In the genomic region with DNA sequence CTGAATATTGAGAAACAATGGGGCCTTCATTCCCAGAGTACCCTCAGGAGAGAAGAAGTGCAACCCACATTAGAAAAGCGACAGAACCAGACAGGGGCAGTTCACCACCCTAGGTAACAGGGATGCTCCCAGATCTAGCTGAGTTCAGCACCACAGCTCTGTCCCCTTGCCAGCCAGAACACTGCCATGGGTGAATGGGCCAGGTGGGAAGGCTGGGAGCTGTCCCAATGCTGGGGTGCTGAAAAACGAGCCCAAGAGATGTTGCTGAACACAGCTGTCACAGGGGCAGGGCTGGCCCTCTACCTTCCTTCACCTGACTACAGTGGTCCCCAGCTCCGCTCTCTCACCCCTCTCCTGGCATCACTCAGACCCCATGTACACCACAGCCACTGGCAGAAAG, we compare ENCODE assay signal across 10 mouse cellular contexts.
A peak's percentile ranks its signal among the peaks of the same experiment; 100 is the strongest.
DNase-seq lines count a peak whose midpoint lies in the region; ATAC-seq lines count a peak whose summit lies in the region.
"Had no signal": no experiment of that assay in that cellular context is flagged by ENCODE, and none has a peak within 500 bp of the region (broad histone marks: within the 10 kb centered on the region; RNA-seq: fewer than 3 reads in every experiment).

No protein-coding gene starts in this region.

- H3K9me3 ChIP-seq in forebrain, embryonic 11.5 days (ENCODE audit: control insufficient read depth, low read length), result no peaks in the 10 kb centered on the region
- no peaks in the 10 kb centered on the region for H3K9me3 ChIP-seq in forebrain, embryonic 14.5 days (replicated peaks; ENCODE audit: control insufficient read depth, low read length)
- H3K9me3 ChIP-seq in liver, embryonic 11.5 days (ENCODE audit: control insufficient read depth, low read length), result no peaks in the 10 kb centered on the region
- H3K9me3 ChIP-seq: embryonic facial prominence, embryonic 13.5 days had no signal

- peak; percentile 81 for DNase-seq in forebrain, embryonic 11.5 days (ENCODE audit: low spot score)
- DNase-seq in forebrain, embryonic 14.5 days (ENCODE audit: low spot score), result no peak
- peak; percentile 59 for DNase-seq in 3T3-L1 (ENCODE audit: low read depth, low spot score)
- peak; percentile 3 for DNase-seq in c-Kit-positive CD71-positive TER-119-positive erythroid progenitor cells, embryonic 14.5 days (ENCODE audit: low spot score)
- DNase-seq in liver, embryonic 11.5 days (ENCODE audit: low spot score), result peak; percentile 61
- DNase-seq in frontal cortex, postnatal 10 days (ENCODE audit: low spot score in 2 of 2), result no peak
- DNase-seq in B cell, adult 2 months, result no peak
- DNase-seq in spleen, adult 12 weeks (ENCODE audit: low spot score), result no peak

- H3K4me1 ChIP-seq in forebrain, embryonic 11.5 days (replicated peaks; ENCODE audit: control insufficient read depth, insufficient read depth, low read length), result no peaks in the 10 kb centered on the region
- H3K4me1 ChIP-seq in forebrain, embryonic 14.5 days (ENCODE audit: control insufficient read depth, insufficient read depth, low read length), result no peaks in the 10 kb centered on the region; the same call in 1 of the 2 replicates
- no peaks in the 10 kb centered on the region for H3K4me1 ChIP-seq in liver, embryonic 11.5 days (replicated peaks; ENCODE audit: control insufficient read depth, insufficient read depth, low read length)
- H3K4me1 ChIP-seq: embryonic facial prominence, embryonic 13.5 days had no signal

- no peak for ATAC-seq in forebrain, embryonic 11.5 days (replicated peaks; ENCODE audit: low FRiP score)
- ATAC-seq in forebrain, embryonic 14.5 days, result no peak
- no peak for ATAC-seq in liver, embryonic 11.5 days (replicated peaks; ENCODE audit: low FRiP score)

- no peak overlapping the region for H3K9ac ChIP-seq in forebrain, embryonic 11.5 days (ENCODE audit: low read length)
- H3K9ac ChIP-seq in forebrain, embryonic 14.5 days (ENCODE audit: low read length), result no peak overlapping the region
- no peak overlapping the region for H3K9ac ChIP-seq in liver, embryonic 11.5 days (ENCODE audit: low read depth, low read length)
- H3K9ac ChIP-seq: embryonic facial prominence, embryonic 13.5 days; liver, embryonic 14.5 days had no signal

- no peak overlapping the region for H3K27ac ChIP-seq in forebrain, embryonic 11.5 days (ENCODE audit: low read depth, low read length)
- no peak overlapping the region for H3K27ac ChIP-seq in forebrain, embryonic 14.5 days (ENCODE audit: low read depth, low read length)
- H3K27ac ChIP-seq in liver, embryonic 11.5 days (ENCODE audit: low read depth, low read length), result no peak overlapping the region
- H3K27ac ChIP-seq: embryonic facial prominence, embryonic 13.5 days; liver, embryonic 14.5 days had no signal

- H3K36me3 ChIP-seq in forebrain, embryonic 11.5 days (ENCODE audit: control insufficient read depth, insufficient read depth, low read length), result no peaks in the 10 kb centered on the region
- H3K36me3 ChIP-seq in forebrain, embryonic 14.5 days (ENCODE audit: control insufficient read depth, insufficient read depth, low read length), result no peaks in the 10 kb centered on the region
- no peaks in the 10 kb centered on the region for H3K36me3 ChIP-seq in liver, embryonic 11.5 days (ENCODE audit: control insufficient read depth, insufficient read depth, low read length)
- H3K36me3 ChIP-seq: embryonic facial prominence, embryonic 13.5 days had no signal

- no peak overlapping the region for H3K4me2 ChIP-seq in forebrain, embryonic 11.5 days (ENCODE audit: low read depth, low read length, severe bottlenecking)
- no peak overlapping the region for H3K4me2 ChIP-seq in forebrain, embryonic 14.5 days (ENCODE audit: low read length)
- H3K4me2 ChIP-seq in liver, embryonic 11.5 days, result no peak overlapping the region
- H3K4me2 ChIP-seq: embryonic facial prominence, embryonic 13.5 days had no signal

- H3K4me3 ChIP-seq in forebrain, embryonic 11.5 days (ENCODE audit: low read depth, low read length), result no peak overlapping the region
- H3K4me3 ChIP-seq in forebrain, embryonic 14.5 days (ENCODE audit: low read depth, low read length), result no peak overlapping the region
- H3K4me3 ChIP-seq in liver, embryonic 11.5 days (ENCODE audit: low read depth, low read length), result no peak overlapping the region
- H3K4me3 ChIP-seq: embryonic facial prominence, embryonic 13.5 days had no signal

- 24% methylated on average over 3 of the region's 3 CpGs for WGBS in forebrain, embryonic 11.5 days
- 21% methylated on average over 3 of the region's 3 CpGs for WGBS in forebrain, embryonic 14.5 days
- WGBS in liver, embryonic 11.5 days, result 26% methylated on average over 3 of the region's 3 CpGs

- no peaks in the 10 kb centered on the region for H3K27me3 ChIP-seq in forebrain, embryonic 11.5 days (ENCODE audit: control insufficient read depth, insufficient read depth, low read length)
- no peaks in the 10 kb centered on the region for H3K27me3 ChIP-seq in forebrain, embryonic 14.5 days (replicated peaks; ENCODE audit: control insufficient read depth, insufficient read depth, low read length)
- no peaks in the 10 kb centered on the region for H3K27me3 ChIP-seq in liver, embryonic 11.5 days (replicated peaks; ENCODE audit: control insufficient read depth, insufficient read depth, low read length)
- H3K27me3 ChIP-seq: embryonic facial prominence, embryonic 13.5 days had no signal

Comparison
In these comparisons a context has a peak if more than half of its experiments do, and no peak if none do; other contexts are left out.
1. DNase-seq: peak in forebrain, embryonic 11.5 days (single experiment), 3T3-L1 (single experiment), c-Kit-positive CD71-positive TER-119-positive erythroid progenitor cells, embryonic 14.5 days (single experiment) and liver, embryonic 11.5 days (single experiment); none in forebrain, embryonic 14.5 days (single experiment), frontal cortex, postnatal 10 days (0 of 2), B cell, adult 2 months (0 of 2) and spleen, adult 12 weeks (single experiment).